Mouse (Mus musculus): ENCODE measurements around the gene Olfr201. TPM values are rescaled to one million over a fixed set of nuclear protein-coding genes. Genes with fewer than 3 reads are reported as not detected.

The Olfr201 gene
- polyA plus RNA-seq, 1 experiment from 2014 or later, result not detected

Other genes starting within 250 kb of the Olfr201 start
- not detected in 2 replicates for gene Olfr186, start 242.3 kb downstream of the Olfr201 start, polyA plus RNA-seq (2015; fragmentation: Nextera tagmentation; extraction: Ambion mirVana)
- gene Olfr187, start 232.9 kb downstream of the Olfr201 start, polyA plus RNA-seq (2015; fragmentation: Nextera tagmentation; extraction: Ambion mirVana), result not detected in 2 replicates
- gene Olfr190, start 194.6 kb downstream of the Olfr201 start, polyA plus RNA-seq (2015; fragmentation: Nextera tagmentation; extraction: Ambion mirVana), result not detected in 2 replicates
- gene Olfr191, start 182.8 kb downstream of the Olfr201 start, polyA plus RNA-seq (2015; fragmentation: Nextera tagmentation; extraction: Ambion mirVana), result not detected in 2 replicates
- not detected in 2 replicates for gene Olfr193, start 160.8 kb downstream of the Olfr201 start, polyA plus RNA-seq (2015; fragmentation: Nextera tagmentation; extraction: Ambion mirVana)
- gene Olfr194, start 151.6 kb downstream of the Olfr201 start, polyA plus RNA-seq (2015; fragmentation: Nextera tagmentation; extraction: Ambion mirVana), result not detected in 2 replicates
- not detected in 2 replicates for gene Olfr195, start 125.6 kb downstream of the Olfr201 start, polyA plus RNA-seq (2015; fragmentation: Nextera tagmentation; extraction: Ambion mirVana)
- not detected in 2 replicates for gene Olfr196, start 102.2 kb downstream of the Olfr201 start, polyA plus RNA-seq (2015; fragmentation: Nextera tagmentation; extraction: Ambion mirVana)
- not detected in 2 replicates for gene Olfr198, start 69.1 kb downstream of the Olfr201 start, polyA plus RNA-seq (2015; fragmentation: Nextera tagmentation; extraction: Ambion mirVana)
- not detected in 2 replicates for gene Olfr199, start 52.9 kb downstream of the Olfr201 start, polyA plus RNA-seq (2015; fragmentation: Nextera tagmentation; extraction: Ambion mirVana)
- gene Olfr202, start 14.2 kb upstream of the Olfr201 start, polyA plus RNA-seq (2015; fragmentation: Nextera tagmentation; extraction: Ambion mirVana), result not detected in 2 replicates
- not detected in 2 replicates for gene Olfr203, start 26.2 kb upstream of the Olfr201 start, polyA plus RNA-seq (2015; fragmentation: Nextera tagmentation; extraction: Ambion mirVana)
- gene Olfr204, start 45.6 kb upstream of the Olfr201 start, polyA plus RNA-seq (2015; fragmentation: Nextera tagmentation; extraction: Ambion mirVana), result not detected in 2 replicates
- not detected in 2 replicates for gene Olfr205, start 58.5 kb upstream of the Olfr201 start, polyA plus RNA-seq (2015; fragmentation: Nextera tagmentation; extraction: Ambion mirVana)
- gene Olfr206, start 76.6 kb upstream of the Olfr201 start, polyA plus RNA-seq (2015; fragmentation: Nextera tagmentation; extraction: Ambion mirVana), result not detected in 2 replicates
- not detected in 2 replicates for gene Olfr209, start 91.4 kb upstream of the Olfr201 start, polyA plus RNA-seq (2015; fragmentation: Nextera tagmentation; extraction: Ambion mirVana)
- gene Gabrr3, start 134.7 kb upstream of the Olfr201 start, polyA plus RNA-seq (2015; fragmentation: Nextera tagmentation; extraction: Ambion mirVana), result 0.03 TPM in 1 of 2 replicates, not detected in the other
- gene Riox2, start 199.1 kb upstream of the Olfr201 start, polyA plus RNA-seq (2015; fragmentation: Nextera tagmentation; extraction: Ambion mirVana), result 34.1 and 35.8 TPM in 2 replicates